Mouse (Mus musculus): ENCODE measurements around the gene P3h1. TPM values are rescaled to one million over a fixed set of nuclear protein-coding genes. Genes with fewer than 3 reads are reported as not detected.

The P3h1 gene
- polyA plus RNA-seq, 1 experiment: 42.4 TPM

DNA sequence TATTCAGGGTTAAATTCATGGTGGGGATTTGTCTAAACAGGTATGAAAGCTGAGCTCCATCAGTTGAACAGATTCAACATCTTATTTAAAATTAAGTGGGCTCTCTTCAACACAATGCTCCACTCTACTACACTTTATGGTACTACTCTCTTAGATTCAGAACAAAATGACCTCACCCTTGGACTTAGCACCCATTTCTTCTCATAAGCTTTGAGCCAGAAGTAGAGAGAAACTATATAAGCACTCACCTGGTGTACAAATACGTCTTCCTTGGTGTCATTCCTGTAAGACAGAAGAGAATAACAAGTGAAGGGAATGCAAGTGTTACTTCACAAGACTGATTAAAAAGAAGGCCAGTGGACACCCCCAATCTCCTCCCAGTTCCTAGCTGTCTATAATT is 52.1 kb downstream of the P3h1 start:
- Histone ChIP-seq H3K4me3 (no peak overlapping the region), H3K27me3 (ENCODE audit: control insufficient read depth, insufficient read depth, insufficient read length) (no peaks in the 10 kb centered on the region), H3K4me2 (ENCODE audit: low read depth) (no peak overlapping the region), H3K36me3 (ENCODE audit: control insufficient read depth, insufficient read depth) (peaks cover 52% of the 10 kb centered on the region), H3K79me2 (ENCODE audit: control insufficient read depth, insufficient read depth) (peaks cover 67% of the 10 kb centered on the region), H3ac (ENCODE audit: control insufficient read depth, insufficient read length) (no peak overlapping the region)
- TF ChIP-seq POLR2AphosphoS2 (IDR thresholded peaks at IDR 0.05; ENCODE audit: insufficient read length, low read depth): no peak
- TF ChIP-seq E2F4 (IDR thresholded peaks at IDR 0.05; ENCODE audit: insufficient read depth): no peak
- no peak for TF ChIP-seq CEBPB (IDR thresholded peaks at IDR 0.05; ENCODE audit: insufficient read depth, poor library complexity, severe bottlenecking)
- no peak for TF ChIP-seq REST (IDR thresholded peaks at IDR 0.05; ENCODE audit: insufficient read depth, insufficient read length)
- no peak for TF ChIP-seq USF1 (IDR thresholded peaks at IDR 0.05; ENCODE audit: low read depth)

DNA sequence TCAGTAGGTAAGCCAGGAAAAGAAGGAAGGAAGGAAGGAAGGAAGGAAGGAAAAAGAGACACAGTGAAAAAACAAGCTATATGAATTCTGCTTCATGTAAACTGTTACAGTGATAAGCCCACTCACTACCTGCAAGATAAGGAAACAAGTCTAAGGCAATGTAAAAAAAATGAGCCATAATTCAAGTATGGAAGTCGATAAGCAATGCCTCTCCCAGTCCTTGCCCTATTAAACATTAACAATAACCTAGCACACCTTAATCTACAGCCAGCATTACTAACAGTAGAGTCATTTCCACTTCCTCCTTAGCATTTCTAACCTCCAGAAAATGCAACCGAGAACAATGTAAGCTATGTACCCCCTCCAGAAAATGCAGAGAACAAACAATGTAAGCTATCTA is 52.6 kb downstream of the P3h1 start:
- no peak for TF ChIP-seq TCF3 (IDR thresholded peaks at IDR 0.05; ENCODE audit: insufficient read length, low read depth)
- no peak for TF ChIP-seq CEBPB (IDR thresholded peaks at IDR 0.05; ENCODE audit: insufficient read depth, poor library complexity, severe bottlenecking)
- no peak for TF ChIP-seq MYOD1 (IDR thresholded peaks at IDR 0.05; ENCODE audit: control insufficient read depth in 1 of 3, insufficient read length in 2 of 3, low read depth in 2 of 3)
- no peak for TF ChIP-seq TCF12 (IDR thresholded peaks at IDR 0.05; ENCODE audit: insufficient read depth, poor library complexity, severe bottlenecking)
- no peak for TF ChIP-seq MAX (IDR thresholded peaks at IDR 0.05; ENCODE audit: low read depth)
- TF ChIP-seq SRF (IDR thresholded peaks at IDR 0.05; ENCODE audit: control insufficient read depth, insufficient read length, low read depth): no peak
- TF ChIP-seq POLR2AphosphoS2 (IDR thresholded peaks at IDR 0.05; ENCODE audit: insufficient read length, low read depth): no peak
- no peak for TF ChIP-seq MYOG (IDR thresholded peaks at IDR 0.05; ENCODE audit: control insufficient read depth in 1 of 3, insufficient read depth in 1 of 3, insufficient read length in 2 of 3, low read depth in 2 of 3)
- no peak for TF ChIP-seq POLR2A (IDR thresholded peaks at IDR 0.05; ENCODE audit: insufficient read length, low read depth)
- TF ChIP-seq USF1 (IDR thresholded peaks at IDR 0.05; ENCODE audit: low read depth): no peak
- no peak for TF ChIP-seq E2F4 (IDR thresholded peaks at IDR 0.05; ENCODE audit: insufficient read depth)
- no peak for TF ChIP-seq REST (IDR thresholded peaks at IDR 0.05; ENCODE audit: insufficient read depth, insufficient read length)
- no peak overlapping the region for H3K4me3 ChIP-seq
- no peak overlapping the region for H3K4me2 ChIP-seq (ENCODE audit: low read depth)
- no peaks in the 10 kb centered on the region for H3K27me3 ChIP-seq (ENCODE audit: control insufficient read depth, insufficient read depth, insufficient read length)
- peaks cover 53% of the 10 kb centered on the region for H3K36me3 ChIP-seq (ENCODE audit: control insufficient read depth, insufficient read depth)
- H3ac ChIP-seq (ENCODE audit: control insufficient read depth, insufficient read length): no peak overlapping the region
- peaks cover 72% of the 10 kb centered on the region for H3K79me2 ChIP-seq (ENCODE audit: control insufficient read depth, insufficient read depth)

DNA sequence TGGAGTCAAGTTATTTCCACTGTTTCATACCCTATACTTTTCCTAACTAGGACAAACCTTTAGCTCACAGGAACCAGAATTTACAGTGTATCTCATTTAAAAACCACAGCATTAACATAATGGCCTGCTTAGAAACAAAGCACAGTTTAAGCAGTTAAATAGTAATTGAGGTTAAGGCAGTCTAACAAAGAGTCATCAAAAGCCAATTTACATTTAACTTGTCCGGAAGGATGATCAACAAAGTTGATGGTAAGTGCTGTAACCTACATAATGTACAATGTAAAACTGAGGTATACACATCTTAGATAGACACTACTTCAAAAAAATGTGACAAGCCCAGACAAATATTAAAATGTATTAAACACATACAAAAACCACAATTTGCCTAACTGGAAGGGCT is 59.2 kb downstream of the P3h1 start:
- Histone ChIP-seq H3K4me3 (peak overlapping the region; percentile 86), H3K27me3 (ENCODE audit: control insufficient read depth, insufficient read depth, insufficient read length) (no peaks in the 10 kb centered on the region), H3K36me3 (ENCODE audit: control insufficient read depth, insufficient read depth) (peaks cover 16% of the 10 kb centered on the region), H3K79me2 (ENCODE audit: control insufficient read depth, insufficient read depth) (peaks cover 72% of the 10 kb centered on the region), H3ac (ENCODE audit: control insufficient read depth, insufficient read length) (no peak overlapping the region), H3K4me2 (ENCODE audit: low read depth) (peak overlapping the region; percentile 92)
- TF ChIP-seq TCF3 (IDR thresholded peaks at IDR 0.05; ENCODE audit: insufficient read length, low read depth) (no peak), REST (IDR thresholded peaks at IDR 0.05; ENCODE audit: insufficient read depth, insufficient read length) (no peak), POLR2AphosphoS2 (IDR thresholded peaks at IDR 0.05; ENCODE audit: insufficient read length, low read depth) (no peak), SRF (IDR thresholded peaks at IDR 0.05; ENCODE audit: control insufficient read depth, insufficient read length, low read depth) (no peak), MAX (IDR thresholded peaks at IDR 0.05; ENCODE audit: low read depth) (no peak), USF1 (IDR thresholded peaks at IDR 0.05; ENCODE audit: low read depth) (no peak), MYOG (IDR thresholded peaks at IDR 0.05; ENCODE audit: control insufficient read depth in 1 of 3, insufficient read depth in 1 of 3, insufficient read length in 2 of 3, low read depth in 2 of 3) (no peak), MYOD1 (IDR thresholded peaks at IDR 0.05; ENCODE audit: control insufficient read depth in 1 of 3, insufficient read length in 2 of 3, low read depth in 2 of 3) (no peak), E2F4 (IDR thresholded peaks at IDR 0.05; ENCODE audit: insufficient read depth) (no peak), CEBPB (IDR thresholded peaks at IDR 0.05; ENCODE audit: insufficient read depth, poor library complexity, severe bottlenecking) (no peak), POLR2A (IDR thresholded peaks at IDR 0.05; ENCODE audit: insufficient read length, low read depth) (no peak), TCF12 (IDR thresholded peaks at IDR 0.05; ENCODE audit: insufficient read depth, poor library complexity, severe bottlenecking) (no peak)

GRCm38 (mm10) chr4:119292771-119293573 is 60.3 kb downstream of the P3h1 start:
- H3ac ChIP-seq (ENCODE audit: control insufficient read depth, insufficient read length): peak overlapping the region; percentile 99
- H3K79me2 ChIP-seq (ENCODE audit: control insufficient read depth, insufficient read depth): peaks cover 61% of the 10 kb centered on the region
- no peaks in the 10 kb centered on the region for H3K27me3 ChIP-seq (ENCODE audit: control insufficient read depth, insufficient read depth, insufficient read length)
- H3K4me2 ChIP-seq (ENCODE audit: low read depth): peak overlapping the region; percentile 92
- TF ChIP-seq MAX (IDR thresholded peaks at IDR 0.05; ENCODE audit: low read depth) (no peak), MYOG (IDR thresholded peaks at IDR 0.05; ENCODE audit: control insufficient read depth in 1 of 3, insufficient read depth in 1 of 3, insufficient read length in 2 of 3, low read depth in 2 of 3) (peak in 2 of 3 experiments; percentile 14 to 43), POLR2AphosphoS2 (IDR thresholded peaks at IDR 0.05; ENCODE audit: insufficient read length, low read depth) (peak; percentile 15)
- peaks cover 16% of the 10 kb centered on the region for H3K36me3 ChIP-seq (ENCODE audit: control insufficient read depth, insufficient read depth)
- H3K4me3 ChIP-seq: peak overlapping the region; percentile 86

Data from myocyte (in vitro differentiated cells).